Mouse (Mus musculus): ENCODE measurements at regions not wholly inside any gene's neighbourhood (a gene's known extent, or its start where the extent isn't known, plus 50 kb on each side); places are given as distances from the start of the nearest gene placed in this dataset.

GRCm38 (mm10) chr2:70914372-70914771 is 88.8 kb upstream of the Tlk1 start:
- DNase-seq (ENCODE audit: low read depth, low spot score), result no peak

DNA sequence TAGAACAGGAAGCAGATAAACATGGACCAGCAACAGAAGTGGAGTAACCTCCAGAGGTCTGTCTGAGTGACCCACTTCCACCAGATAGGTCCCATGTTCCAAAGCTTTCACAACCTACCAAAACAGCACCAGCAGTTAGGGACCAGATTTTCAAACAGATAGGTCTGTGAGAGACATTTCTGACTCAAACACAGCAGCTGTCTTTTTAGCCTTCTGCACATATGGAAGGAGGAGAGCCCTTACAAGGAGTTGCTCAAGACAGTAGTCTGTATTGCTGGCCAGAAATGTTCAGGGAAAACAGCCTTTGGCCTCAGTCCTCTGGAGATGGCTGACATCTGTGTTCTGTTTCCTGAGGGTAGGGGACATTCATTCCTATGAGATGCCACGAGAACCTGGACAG is 83.9 kb upstream of the Tlk1 start:
- DNase-seq (ENCODE audit: low read depth, low spot score), result no peak

DNA sequence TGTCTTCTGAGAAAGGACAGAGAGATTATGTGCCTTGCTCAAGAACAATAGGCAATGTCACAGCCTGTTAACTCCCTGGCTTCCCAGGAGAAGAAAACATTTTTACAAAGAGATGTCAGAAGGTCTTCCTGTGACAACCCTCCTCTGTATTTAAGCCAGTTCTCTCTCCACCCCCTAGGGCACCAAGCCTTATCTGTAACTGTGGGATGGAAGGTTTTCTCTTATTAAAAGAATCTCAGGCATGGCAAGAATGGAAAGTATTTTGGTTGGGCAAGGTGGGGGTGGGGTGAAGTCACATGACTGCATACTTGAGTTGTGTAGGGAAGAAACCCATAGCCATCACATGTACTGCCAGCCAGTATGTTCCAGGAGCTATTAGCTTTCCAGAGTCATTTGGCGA is 83.1 kb upstream of the Tlk1 start:
- DNase-seq (ENCODE audit: low read depth, low spot score), result peak; percentile 59

GRCm38 (mm10) chr2:70906216-70906615 is 80.7 kb upstream of the Tlk1 start:
- no peak for DNase-seq (ENCODE audit: low read depth, low spot score)

DNA sequence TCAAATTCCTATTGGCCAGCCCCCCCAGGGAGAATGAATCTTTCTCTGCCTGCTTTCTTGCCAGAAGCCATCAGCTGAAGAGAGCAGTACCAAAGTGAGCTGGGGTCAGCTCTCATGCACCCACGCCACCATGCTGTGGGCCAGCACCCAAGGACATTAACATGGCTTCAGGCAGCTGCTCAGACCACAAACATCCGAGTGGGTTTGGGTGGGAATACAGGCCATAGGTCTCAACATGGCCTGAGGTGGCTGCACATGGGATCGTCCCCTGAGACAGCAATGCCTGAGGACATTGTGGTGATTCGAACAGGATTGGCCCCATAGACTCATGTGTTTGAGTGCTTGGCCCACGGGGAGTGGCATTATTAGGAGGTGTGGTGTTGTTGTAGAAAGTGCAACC is 78.9 kb upstream of the Tlk1 start:
- DNase-seq (ENCODE audit: low read depth, low spot score), result no peak

DNA sequence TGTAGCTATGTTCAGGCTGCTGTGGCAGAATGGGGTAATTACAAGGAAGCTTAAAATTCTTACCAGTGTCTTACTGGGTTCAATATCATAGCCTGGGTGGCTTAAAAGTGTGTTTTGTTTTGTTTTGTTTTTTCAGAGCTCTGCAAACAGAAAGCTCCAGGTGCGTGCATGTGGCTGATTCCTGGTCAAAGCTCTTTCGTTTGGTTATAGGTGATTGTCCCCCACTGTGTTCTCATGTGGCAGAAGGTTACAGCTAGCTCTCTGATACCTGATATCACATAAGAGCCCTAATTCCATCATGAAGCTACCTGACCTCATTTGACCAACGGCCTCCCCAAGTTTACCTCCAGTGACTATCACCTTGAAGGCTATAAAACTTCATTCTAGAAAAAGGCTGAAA is 76.7 kb upstream of the Tlk1 start:
- no peak for DNase-seq (ENCODE audit: low read depth, low spot score)

- DNase-seq (ENCODE audit: low read depth, low spot score), result no peak
Observed at GRCm38 (mm10) chr2:70901479-70901878, 76.0 kb upstream of the Tlk1 start.

GRCm38 (mm10) chr2:70899056-70899455 is 73.5 kb upstream of the Tlk1 start:
- DNase-seq (ENCODE audit: low read depth, low spot score), result no peak

DNA sequence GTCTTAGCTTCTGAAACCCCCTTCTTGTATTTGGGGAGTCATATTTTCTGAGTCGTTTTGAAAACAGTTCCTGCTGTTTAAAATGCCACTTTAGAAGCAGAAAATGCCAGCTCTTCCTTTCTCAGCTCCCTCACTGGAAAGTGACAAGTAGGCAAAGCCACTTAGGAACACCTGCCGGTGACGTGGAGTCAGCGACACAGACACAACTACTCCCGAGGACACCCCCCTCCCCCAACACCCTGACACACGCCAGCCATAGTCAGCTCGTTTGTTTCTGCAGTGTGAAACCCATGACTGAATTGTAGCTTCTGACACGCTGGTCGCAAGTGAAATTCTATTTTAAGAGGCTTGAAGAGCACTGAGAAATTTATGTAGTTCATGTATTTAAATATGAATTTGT is 72.9 kb upstream of the Tlk1 start:
- no peak for DNase-seq (ENCODE audit: low read depth, low spot score)

- DNase-seq (ENCODE audit: low read depth, low spot score), result no peak
Observed at GRCm38 (mm10) chr2:70897373-70897772, 71.8 kb upstream of the Tlk1 start.

DNA sequence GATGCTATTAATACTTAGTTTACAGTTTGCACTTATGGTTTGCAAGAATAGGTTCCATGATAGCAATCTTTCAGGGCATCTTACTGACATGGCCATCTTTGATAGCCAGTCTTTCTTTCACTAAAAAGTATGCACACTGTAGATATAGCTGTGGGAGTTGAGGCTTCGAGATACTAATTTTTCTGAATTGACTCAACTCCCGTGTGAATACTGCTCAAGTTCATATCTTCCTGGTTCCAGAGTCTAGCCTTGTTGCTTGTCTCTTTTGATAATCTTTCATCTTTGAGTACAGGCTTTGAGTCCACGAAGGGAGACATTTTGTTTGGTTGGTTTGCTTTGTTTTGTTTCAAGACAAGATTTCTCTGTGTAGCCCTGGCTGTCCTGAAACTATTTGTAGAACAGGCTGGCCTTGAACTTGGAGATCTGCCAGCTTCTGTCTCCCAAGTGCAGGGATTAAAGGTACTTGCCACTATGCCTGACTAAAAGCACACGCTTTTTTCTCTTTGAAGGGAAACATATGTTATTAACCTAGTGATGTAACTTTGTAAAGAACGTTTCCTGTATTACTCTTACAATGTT is 64.1 kb upstream of the Tlk1 start:
- no peak for DNase-seq (ENCODE audit: low read depth, low spot score)

DNA sequence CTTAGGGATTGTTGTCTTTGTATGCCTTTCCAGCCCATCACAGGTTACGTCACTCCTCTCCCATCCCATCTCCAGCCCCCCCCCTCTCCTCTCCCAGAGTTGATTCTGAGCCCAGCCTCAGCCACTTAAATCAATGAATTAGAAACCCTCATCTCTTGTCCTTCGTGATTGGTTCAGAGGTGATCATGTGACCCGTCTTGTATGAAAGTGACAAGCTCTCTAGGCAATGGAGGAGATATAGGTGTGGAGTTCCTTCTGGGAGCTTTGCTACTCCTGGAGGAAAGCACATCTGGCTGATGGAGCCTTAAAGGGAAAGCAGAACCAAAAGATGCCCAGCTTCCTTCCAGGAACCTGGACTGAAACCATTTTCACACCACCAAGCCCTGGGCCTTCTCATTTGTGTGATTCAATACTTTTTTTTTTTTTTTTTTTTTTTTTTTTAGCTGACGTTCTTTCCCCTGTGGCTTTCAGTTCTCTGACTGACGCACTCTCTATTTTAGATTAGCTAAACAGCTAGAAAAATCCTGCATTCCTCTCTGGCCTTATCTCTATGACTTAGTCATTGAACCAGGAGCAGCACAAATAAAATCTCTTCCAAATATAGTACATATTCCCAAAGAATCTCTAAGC is 63.4 kb upstream of the Tlk1 start:
- no peak for DNase-seq (ENCODE audit: low read depth, low spot score)

GRCm38 (mm10) chr2:70886831-70887230 is 61.3 kb upstream of the Tlk1 start:
- DNase-seq (ENCODE audit: low read depth, low spot score), result no peak

- DNase-seq (ENCODE audit: low read depth, low spot score), result no peak
Observed at GRCm38 (mm10) chr2:70885674-70886073, 60.1 kb upstream of the Tlk1 start.

- no peak for DNase-seq (ENCODE audit: low read depth, low spot score)
Observed at GRCm38 (mm10) chr2:70877333-70878080, 52.0 kb upstream of the Tlk1 start.

GRCm38 (mm10) chr2:70876251-70876650 is 50.7 kb upstream of the Tlk1 start:
- DNase-seq (ENCODE audit: low read depth, low spot score), result no peak

All from mesoderm, embryonic 11.5 days (tissue).